ENCODE assay signal across 7 mouse cellular contexts in the genomic region with DNA sequence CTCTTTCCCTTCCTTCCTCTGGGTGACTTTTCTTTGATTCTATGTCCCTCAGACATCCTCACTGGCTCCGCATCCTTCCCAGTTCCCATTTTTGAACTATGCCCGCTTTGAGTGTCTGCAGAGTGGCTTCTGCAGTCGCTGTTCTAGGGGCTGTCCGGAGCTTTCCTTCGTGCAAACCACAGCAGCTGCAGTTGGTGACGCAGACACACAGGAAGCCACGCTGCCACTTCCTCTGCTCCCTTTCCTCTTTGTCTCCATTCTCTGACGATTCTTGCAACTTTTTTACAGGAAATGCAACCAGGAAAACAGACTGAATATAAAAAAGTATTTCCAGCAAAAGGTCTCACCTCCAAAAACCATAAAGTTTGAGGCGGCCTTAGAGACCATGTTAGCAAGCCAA.
DNase-seq lines count a peak whose midpoint lies in the region.

No protein-coding gene starts in this region.

- peak; percentile 82 for DNase-seq in 416B (ENCODE audit: low read depth)
- DNase-seq in B cell, adult 2 months = peak; percentile 76 to 78
- DNase-seq in kidney, postnatal 10 days = peak; percentile 54
- DNase-seq in natural killer cell, adult 2 months (ENCODE audit: low spot score in 2 of 2) = peak; percentile 82 to 83
- DNase-seq in urinary bladder, postnatal 36 days (ENCODE audit: low spot score in 2 of 2) = no peak
- no peak for DNase-seq in frontal cortex, adult 2 months (ENCODE audit: extremely low spot score in 1 of 2, low spot score in 1 of 2)
- no peak for DNase-seq in left cerebral cortex, adult 11 months (ENCODE audit: low spot score)

Comparison
In these comparisons a context has a peak if more than half of its experiments do, and no peak if none do; other contexts are left out.
1. DNase-seq: peak in 416B (single experiment), B cell, adult 2 months (2 of 2), kidney, postnatal 10 days (single experiment) and natural killer cell, adult 2 months (2 of 2); none in urinary bladder, postnatal 36 days (0 of 2), frontal cortex, adult 2 months (0 of 2) and left cerebral cortex, adult 11 months (single experiment).